Mouse (Mus musculus) E14TG2a.4 (cell line): ENCODE results near the gene Anapc2.

ENCODE experiments used
- CTCF ChIP-seq: conservative IDR thresholded peaks from 2 replicates; pipeline ENCODE4 v1.5.1; 2014; ENCODE audit warnings: low read length
- NANOG ChIP-seq: IDR thresholded peaks from 2 replicates; pipeline ENCODE4 v1.6.1; 2014; ENCODE audit warnings: borderline replicate concordance, low read length, mixed read lengths

GRCm38 (mm10) chr2:25225811-25226379 lies 46.4 kb upstream of the Anapc2 start:
- no peak for TF ChIP-seq CTCF
- no peak for TF ChIP-seq NANOG
